Mouse (Mus musculus) liver, embryonic 16.5 days (tissue): ENCODE results near the gene Slc22a17. TPM values are rescaled to one million over a fixed set of nuclear protein-coding genes. Genes with fewer than 3 reads are reported as not detected.

Experiments
- ATAC-seq: fragments of 200-750 bp; cut with Nextera tagmentation; 2 replicates; pipeline ENCODE4 v1.8.0; 2017; ENCODE audit warnings: low read depth, mild to moderate bottlenecking, moderate number of reproducible peaks, moderate library complexity
- H3K27ac ChIP-seq: fragments of 300-500 bp; sonication (generic); 2 replicates; pipeline ENCODE4 v1.5.1; 2014; ENCODE audit warnings: mild to moderate bottlenecking, low read length
- H3K27me3 ChIP-seq: fragments of 300-500 bp; sonication (generic); 2 replicates; pipeline ENCODE4 v1.6.1; 2014; ENCODE audit warnings: low read depth, low read length, mixed read lengths; ENCODE audit not compliant: control insufficient read depth, insufficient read depth
- H3K36me3 ChIP-seq: fragments of 300-500 bp; sonication (generic); 2 replicates; pipeline ENCODE4 v1.6.1; 2014; ENCODE audit warnings: mild to moderate bottlenecking; ENCODE audit not compliant: control insufficient read depth, insufficient read depth
- H3K4me1 ChIP-seq: fragments of 300-500 bp; sonication (generic); 2 replicates; pipeline ENCODE4 v1.6.1; 2014; ENCODE audit warnings: low read depth, low read length, mixed read lengths; ENCODE audit not compliant: control insufficient read depth
- H3K4me2 ChIP-seq: fragments of 300-500 bp; sonication (generic); 2 replicates; pipeline ENCODE4 v1.6.1; 2014; ENCODE audit warnings: low read depth, low read length, mixed read lengths
- H3K4me3 ChIP-seq: fragments of 300-500 bp; sonication (generic); 2 replicates; pipeline ENCODE4 v1.5.1; 2014; ENCODE audit warnings: low read depth, mild to moderate bottlenecking, low read length
- H3K9ac ChIP-seq: fragments of 300-500 bp; sonication (generic); 2 replicates; pipeline ENCODE4 v1.6.1; 2014; ENCODE audit warnings: low read depth, low read length
- H3K9me3 ChIP-seq: fragments of 300-500 bp; sonication (generic); replicated peaks from 2 replicates; pipeline ENCODE4 v1.6.1; 2016; ENCODE audit warnings: low read length; ENCODE audit not compliant: control insufficient read depth
- WGBS: fragments of 180-500 bp; shearing (Covaris S2); extraction: QIAGEN DNeasy Blood & Tissue Kit; methylation state at CpG from one replicate; pipeline ENCODE4 v1.1.7; 2014; ENCODE audit not compliant: insufficient replicate concordance; 5-methylcytosine and 5-hydroxymethylcytosine counted together
- polyA plus RNA-seq: library from polyadenylated mRNA; unstranded; fragments of >200 nt; fragmentation: Nextera tagmentation; extraction: Ambion mirVana; gene quantifications from 2 replicates; pipeline ENCODE4 v1.2.1, GENCODE M21; 2015

Slc22a17 gene
- polyA plus RNA-seq, 1 experiment from 2014 or later, result 1.5 TPM

DNA sequence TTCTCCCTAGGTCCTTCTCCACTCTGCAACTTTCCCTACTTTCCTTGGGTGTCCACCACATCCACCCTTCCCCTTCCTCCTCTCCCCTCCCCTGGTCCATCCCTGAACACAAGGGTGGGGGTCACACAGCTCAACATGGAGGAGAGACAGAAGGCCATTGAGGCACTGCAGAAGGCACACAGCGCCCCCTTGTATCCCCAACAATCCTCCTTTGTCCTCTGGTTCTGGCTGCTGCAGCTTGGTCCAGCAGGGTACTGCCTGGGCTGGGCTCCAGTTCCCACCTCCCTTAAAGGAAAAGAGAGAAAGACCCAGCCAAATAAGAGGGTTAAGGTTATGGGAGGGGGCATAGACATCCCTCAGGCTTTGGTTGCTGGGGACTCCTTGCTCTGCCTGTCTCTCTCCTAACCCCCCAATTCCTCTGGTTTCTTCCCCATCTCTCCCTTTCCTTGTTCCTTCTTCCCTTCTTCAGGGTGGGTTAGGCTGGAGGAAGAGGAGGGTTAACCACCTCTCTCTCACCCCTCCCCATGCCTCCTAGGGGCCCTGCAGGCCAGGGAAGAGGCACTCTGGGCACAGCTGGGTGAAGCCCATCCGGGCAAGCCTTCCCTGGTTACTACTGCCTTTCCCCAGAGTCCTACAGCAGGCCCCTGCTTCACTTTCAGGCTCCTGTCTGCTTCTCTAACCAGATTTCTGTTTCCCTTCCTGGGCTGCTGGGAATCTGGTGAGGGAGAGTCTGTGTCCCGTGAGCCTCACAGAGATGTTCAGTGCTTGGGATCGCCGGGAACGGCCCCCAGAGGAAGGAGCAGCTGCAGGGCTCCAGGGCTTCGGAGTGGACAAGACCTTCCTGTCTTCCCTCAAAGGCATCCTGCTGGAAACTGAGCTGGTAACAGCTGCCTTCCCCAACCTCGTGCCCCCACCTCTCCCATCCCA lies 23.2 kb upstream of the Slc22a17 start, which contains the start of gene Cmtm5:
Gene Cmtm5 (plus strand): TSS at position 358 of the 927 bp plus-strand sequence.
- H3K4me2 ChIP-seq, result no peak within 1 kb of the TSS
- no peak within 1 kb of the TSS for H3K9ac ChIP-seq
- H3K9me3 ChIP-seq, result no peaks in the 10 kb centered on the region
- H3K27me3 ChIP-seq, result no peaks in the 10 kb centered on the region
- H3K27ac ChIP-seq, result no peak within 1 kb of the TSS
- H3K4me1 ChIP-seq, result no peaks in the 10 kb centered on the region
- H3K4me3 ChIP-seq, result no peak within 1 kb of the TSS
- no peaks in the 10 kb centered on the region for H3K36me3 ChIP-seq
- no peak for ATAC-seq
- 28% methylated on average over 8 of the region's 8 CpGs for WGBS

DNA sequence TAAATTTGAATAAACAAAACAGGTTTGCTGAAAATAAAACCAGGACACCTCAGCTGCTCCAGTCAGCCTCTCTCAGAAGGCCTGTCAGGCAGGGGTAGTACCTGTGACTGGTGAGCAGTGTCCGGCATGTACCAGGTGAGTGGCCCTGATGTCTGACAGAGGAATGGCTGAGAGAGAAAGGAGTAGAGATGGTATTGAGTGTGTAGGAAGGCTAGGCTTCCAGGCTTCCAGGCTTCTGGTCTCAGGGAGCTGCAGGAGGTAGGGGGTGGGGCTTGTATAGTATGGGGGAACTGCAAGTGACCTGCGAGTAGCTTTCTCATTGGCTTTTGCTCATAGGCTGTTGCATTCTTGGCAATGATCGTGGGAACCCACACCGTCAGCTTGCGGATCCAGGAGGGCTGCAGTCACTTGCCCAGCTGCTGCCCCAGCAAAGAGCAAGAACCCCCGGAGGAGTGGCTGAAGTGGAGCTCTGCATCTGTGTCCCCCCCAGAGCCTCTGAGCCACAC lies 19.8 kb upstream of the Slc22a17 start, which contains the start of gene Il25:
Gene Il25 (plus strand): TSS at position 51 of the 506 bp plus-strand sequence.
- WGBS, result 59% methylated on average over 6 of the region's 6 CpGs
- H3K9ac ChIP-seq, result no peak within 1 kb of the TSS
- H3K27ac ChIP-seq, result no peak within 1 kb of the TSS
- no peak for ATAC-seq
- no peaks in the 10 kb centered on the region for H3K9me3 ChIP-seq
- H3K4me1 ChIP-seq, result no peaks in the 10 kb centered on the region
- no peak within 1 kb of the TSS for H3K4me2 ChIP-seq
- H3K36me3 ChIP-seq, result no peaks in the 10 kb centered on the region
- H3K27me3 ChIP-seq, result peaks cover 13% of the 10 kb centered on the region
- no peak within 1 kb of the TSS for H3K4me3 ChIP-seq

GRCm38 (mm10) chr14:54930431-54930830 lies 17.5 kb upstream of the Slc22a17 start:
- H3K4me2 ChIP-seq, result no peak overlapping the region
- H3K9ac ChIP-seq, result no peak overlapping the region
- H3K4me3 ChIP-seq, result no peak overlapping the region
- no peak for ATAC-seq
- WGBS, result 15% methylated on average over 2 of the region's 2 CpGs
- H3K9me3 ChIP-seq, result no peaks in the 10 kb centered on the region
- H3K27ac ChIP-seq, result no peak overlapping the region
- H3K4me1 ChIP-seq, result no peaks in the 10 kb centered on the region
- no peaks in the 10 kb centered on the region for H3K36me3 ChIP-seq
- H3K27me3 ChIP-seq, result peaks cover 36% of the 10 kb centered on the region

GRCm38 (mm10) chr14:54929801-54930200 lies 16.9 kb upstream of the Slc22a17 start:
- H3K27ac ChIP-seq, result no peak overlapping the region
- no peaks in the 10 kb centered on the region for H3K9me3 ChIP-seq
- H3K9ac ChIP-seq, result no peak overlapping the region
- H3K4me2 ChIP-seq, result no peak overlapping the region
- WGBS, result 44% methylated on average over 5 of the region's 5 CpGs
- H3K4me3 ChIP-seq, result no peak overlapping the region
- no peaks in the 10 kb centered on the region; the same call in 1 of the 2 replicates for H3K4me1 ChIP-seq
- peaks cover 42% of the 10 kb centered on the region for H3K27me3 ChIP-seq
- no peak for ATAC-seq
- no peaks in the 10 kb centered on the region for H3K36me3 ChIP-seq

- 19% methylated on average over 7 of the region's 7 CpGs for WGBS
- Histone ChIP-seq H3K4me2 (no peak overlapping the region), H3K9me3 (no peaks in the 10 kb centered on the region), H3K36me3 (no peaks in the 10 kb centered on the region), H3K27ac (no peak overlapping the region), H3K9ac (no peak overlapping the region), H3K27me3 (peaks cover 55% of the 10 kb centered on the region), H3K4me3 (no peak overlapping the region), H3K4me1 (peaks cover 5% of the 10 kb centered on the region; the same call in 1 of the 2 replicates)
- ATAC-seq, result no peak
Observed at GRCm38 (mm10) chr14:54927296-54927695, 14.4 kb upstream of the Slc22a17 start.

GRCm38 (mm10) chr14:54926401-54927158 lies 13.6 kb upstream of the Slc22a17 start:
- H3K27me3 ChIP-seq, result peaks cover 56% of the 10 kb centered on the region
- no peak overlapping the region for H3K27ac ChIP-seq
- H3K9me3 ChIP-seq, result no peaks in the 10 kb centered on the region
- no peaks in the 10 kb centered on the region for H3K36me3 ChIP-seq
- under 1% methylated on average over 42 of the region's 58 CpGs for WGBS
- 0 out of 2 replicates have a peak overlapping the region, but pooled peaks have one; percentile 5 for H3K9ac ChIP-seq
- H3K4me1 ChIP-seq, result peaks cover 5% of the 10 kb centered on the region; the same call in 1 of the 2 replicates
- peak overlapping the region; percentile 31 for H3K4me3 ChIP-seq
- no peak for ATAC-seq
- H3K4me2 ChIP-seq, result peak overlapping the region; percentile 45

DNA sequence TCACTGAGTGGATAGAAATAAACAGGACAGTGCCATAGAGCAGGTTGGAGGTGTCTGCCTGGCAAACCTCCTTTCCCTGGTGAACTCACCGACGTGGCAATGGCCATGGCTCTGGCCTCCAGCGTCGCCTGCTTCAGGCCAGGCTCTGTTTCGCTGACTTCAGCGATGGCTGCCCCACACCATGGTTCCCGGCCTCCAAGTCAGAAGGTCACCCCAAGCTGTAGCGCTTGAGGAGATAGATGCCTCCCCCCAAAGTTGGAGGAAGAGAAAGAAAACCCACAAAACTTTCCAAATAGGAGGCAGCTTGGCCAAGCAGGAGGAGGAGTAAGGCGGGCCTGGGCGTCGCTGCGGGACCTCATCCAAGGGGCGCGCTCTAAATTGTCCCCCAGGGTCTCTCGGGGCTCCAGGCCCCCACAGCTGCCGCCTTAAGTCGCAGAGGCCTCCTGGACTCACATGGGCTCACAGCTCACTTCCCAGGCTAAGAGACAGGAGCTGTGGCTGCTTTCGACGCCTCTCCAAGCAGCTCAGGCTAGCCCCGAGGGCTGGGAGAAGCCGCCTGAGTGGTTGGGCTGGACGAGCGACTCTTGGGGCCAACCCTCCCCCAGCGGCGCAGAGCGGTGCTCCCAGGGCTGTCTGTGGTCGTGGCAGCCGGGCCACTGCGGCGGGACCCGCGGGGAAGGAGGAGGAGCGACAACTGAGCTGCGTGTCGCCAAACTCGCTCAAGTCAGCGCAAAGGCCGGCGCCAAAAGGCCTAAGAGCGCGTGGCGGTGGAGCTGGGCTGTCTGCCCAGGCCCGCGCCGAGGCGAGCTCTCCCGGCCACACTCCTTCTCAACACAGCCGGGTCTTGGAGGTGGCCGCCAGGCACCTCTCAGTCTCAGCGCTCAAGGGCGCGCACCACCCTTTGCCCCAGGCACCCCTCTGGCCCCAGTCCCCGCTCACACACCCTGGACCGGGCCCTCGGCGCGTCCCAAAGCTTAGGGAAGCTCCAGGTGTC lies 12.7 kb upstream of the Slc22a17 start, which contains the start of gene Efs:
Gene Efs (minus strand): TSS at position 778 of the 994 bp plus-strand sequence.
- Histone ChIP-seq H3K4me1 (peaks cover 5% of the 10 kb centered on the region; the same call in 1 of the 2 replicates), H3K9ac (0 out of 2 replicates have a peak within 1 kb of the TSS, but pooled peaks have one; percentile 5), H3K27ac (no peak within 1 kb of the TSS), H3K4me2 (peak within 1 kb of the TSS; percentile 45), H3K36me3 (no peaks in the 10 kb centered on the region), H3K27me3 (peaks cover 56% of the 10 kb centered on the region), H3K9me3 (0 out of 2 replicates have a peak, but pooled peaks cover 2% of the 10 kb centered on the region), H3K4me3 (peak within 1 kb of the TSS; percentile 31)
- 6% methylated on average over 57 of the region's 57 CpGs for WGBS
- no peak for ATAC-seq
